Mouse (Mus musculus) testis, adult 2 months (tissue): ENCODE measurements around the gene Fam102b.

Experiments
- CTCF ChIP-seq: fragments of 200-500 bp; IDR thresholded peaks from 2 replicates; pipeline ENCODE4 v1.5.1; 2012; ENCODE audit warnings: low read depth, mild to moderate bottlenecking, inconsistent platforms, low read length, moderate library complexity; ENCODE audit not compliant: control insufficient read depth, insufficient read depth, insufficient replicate concordance
- POLR2A ChIP-seq: fragments of 200-500 bp; IDR thresholded peaks from 2 replicates; pipeline ENCODE4 v1.6.1; 2012; ENCODE audit warnings: low read depth, mild to moderate bottlenecking, inconsistent platforms, low read length, moderate library complexity; ENCODE audit not compliant: control insufficient read depth

DNA sequence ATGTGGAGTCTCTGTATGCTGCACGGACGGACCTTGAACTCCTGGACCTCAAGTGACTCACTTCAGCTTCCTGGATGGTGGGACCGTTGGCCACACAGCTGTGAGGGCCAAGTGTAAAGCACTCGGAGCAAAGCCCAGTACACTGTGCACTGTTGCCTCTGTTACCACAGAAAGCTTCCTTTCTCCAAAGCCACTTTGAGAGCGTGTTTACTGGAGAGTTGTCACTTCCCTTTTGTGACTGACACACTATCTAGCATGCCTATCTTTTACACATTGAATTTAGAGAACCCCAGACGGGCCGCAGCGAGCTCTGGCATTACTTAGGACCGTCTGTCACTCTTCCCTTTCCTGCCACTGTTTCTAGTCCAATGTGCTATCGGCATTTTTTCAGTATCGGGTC is 30.1 kb downstream of the Fam102b start:
- no peak for TF ChIP-seq POLR2A
- no peak for TF ChIP-seq CTCF
